Mouse (Mus musculus) intestine, embryonic 14.5 days (tissue): ENCODE measurements around the gene Hhat. TPM values are rescaled to one million over a fixed set of nuclear protein-coding genes. Genes with fewer than 3 reads are reported as not detected.

ENCODE experiments used
- ATAC-seq: fragments of 200-750 bp; cut with Nextera tagmentation; replicated peaks from 2 replicates; pipeline ENCODE4 v1.8.0; 2017; ENCODE audit warnings: low read depth, moderate number of reproducible peaks, moderate TSS enrichment, moderate library complexity; ENCODE audit not compliant: low FRiP score, low TSS enrichment
- DNase-seq: peaks from one replicate; pipeline ENCODE4 v3.0.0-alpha.2; 2018; ENCODE audit warnings: low spot score
- H3K27ac ChIP-seq: fragments of 300-500 bp; sonication (generic); 2 replicates; pipeline ENCODE4 v1.5.1; 2014; ENCODE audit warnings: low read depth, mild to moderate bottlenecking, control low read depth
- H3K27me3 ChIP-seq: fragments of 300-500 bp; sonication (generic); replicated peaks from 2 replicates; pipeline ENCODE4 v1.6.1; 2014; ENCODE audit warnings: low read length, control low read depth; ENCODE audit not compliant: control insufficient read depth, insufficient read depth
- H3K36me3 ChIP-seq: fragments of 300-500 bp; sonication (generic); 2 replicates; pipeline ENCODE4 v1.6.1; 2014; ENCODE audit warnings: low read length, control low read depth; ENCODE audit not compliant: control insufficient read depth, insufficient read depth
- H3K4me1 ChIP-seq: fragments of 300-500 bp; sonication (generic); replicated peaks from 2 replicates; pipeline ENCODE4 v1.6.1; 2014; ENCODE audit warnings: low read length, control low read depth, mixed read lengths; ENCODE audit not compliant: control insufficient read depth, insufficient read depth
- H3K4me2 ChIP-seq: fragments of 300-500 bp; sonication (generic); 2 replicates; pipeline ENCODE4 v1.6.1; 2014; ENCODE audit warnings: low read length
- H3K4me3 ChIP-seq: fragments of 300-500 bp; sonication (generic); 2 replicates; pipeline ENCODE4 v1.5.1; 2014; ENCODE audit warnings: low read depth, low read length, control low read depth, mixed read lengths
- H3K9ac ChIP-seq: fragments of 300-500 bp; sonication (generic); 2 replicates; pipeline ENCODE4 v1.6.1; 2014; ENCODE audit warnings: mild to moderate bottlenecking, low read length
- H3K9me3 ChIP-seq: fragments of 300-500 bp; sonication (generic); 2 replicates; pipeline ENCODE4 v1.6.1; 2016; ENCODE audit warnings: low read length, control low read depth; ENCODE audit not compliant: control insufficient read depth
- WGBS: fragments of 180-500 bp; shearing (Covaris S2); extraction: QIAGEN DNeasy Blood & Tissue Kit; methylation state at CpG from one replicate; pipeline ENCODE4 v1.1.7; 2014; 5-methylcytosine and 5-hydroxymethylcytosine counted together
- polyA plus RNA-seq: library from polyadenylated mRNA; unstranded; fragments of >200 nt; fragmentation: Nextera tagmentation; extraction: Ambion mirVana; gene quantifications from 2 replicates; pipeline ENCODE4 v1.2.1, GENCODE M21; 2014

Gene Hhat
- polyA plus RNA-seq, 1 experiment from 2014 or later = 14.1 TPM

GRCm38 (mm10) chr1:192663092-192663491, 107.9 kb downstream of the Hhat start:
- H3K4me1 ChIP-seq = no peaks in the 10 kb centered on the region
- DNase-seq (no peak), ATAC-seq (no peak)
- H3K27me3 ChIP-seq = no peaks in the 10 kb centered on the region
- 60% methylated on average over 5 of the region's 5 CpGs for WGBS
- H3K9ac ChIP-seq = no peak overlapping the region
- no peak overlapping the region for H3K27ac ChIP-seq
- H3K4me2 ChIP-seq = no peak overlapping the region
- 0 out of 2 replicates have a peak, but pooled peaks cover 4% of the 10 kb centered on the region for H3K36me3 ChIP-seq
- H3K9me3 ChIP-seq = 0 out of 2 replicates have a peak, but pooled peaks cover 3% of the 10 kb centered on the region
- H3K4me3 ChIP-seq = no peak overlapping the region

- H3K4me3 ChIP-seq = no peak overlapping the region
- DNase-seq = no peak
Observed at GRCm38 (mm10) chr1:192661612-192662011, 109.4 kb downstream of the Hhat start.

GRCm38 (mm10) chr1:192657417-192657816, 113.6 kb downstream of the Hhat start:
- H3K27ac ChIP-seq = no peak overlapping the region
- 0 out of 2 replicates have a peak, but pooled peaks cover 3% of the 10 kb centered on the region for H3K9me3 ChIP-seq
- H3K36me3 ChIP-seq = 0 out of 2 replicates have a peak, but pooled peaks cover 4% of the 10 kb centered on the region
- H3K4me3 ChIP-seq = no peak overlapping the region
- H3K27me3 ChIP-seq = no peaks in the 10 kb centered on the region
- DNase-seq (no peak), ATAC-seq (no peak)
- H3K4me1 ChIP-seq = no peaks in the 10 kb centered on the region
- H3K9ac ChIP-seq = no peak overlapping the region
- WGBS = 72% methylated on average over 6 of the region's 6 CpGs
- no peak overlapping the region for H3K4me2 ChIP-seq

More at GRCm38 (mm10) chr1:192661612-192662011, 109.4 kb downstream of the Hhat start:
- Histone ChIP-seq H3K27me3 (no peaks in the 10 kb centered on the region), H3K4me2 (no peak overlapping the region), H3K4me1 (no peaks in the 10 kb centered on the region), H3K27ac (no peak overlapping the region), H3K36me3 (0 out of 2 replicates have a peak, but pooled peaks cover 4% of the 10 kb centered on the region), H3K9me3 (0 out of 2 replicates have a peak, but pooled peaks cover 3% of the 10 kb centered on the region), H3K9ac (no peak overlapping the region)
- ATAC-seq = no peak

- Histone ChIP-seq H3K4me2 (no peak overlapping the region), H3K4me1 (no peaks in the 10 kb centered on the region), H3K9me3 (no peaks in the 10 kb centered on the region), H3K4me3 (no peak overlapping the region), H3K9ac (no peak overlapping the region), H3K27me3 (no peaks in the 10 kb centered on the region), H3K27ac (no peak overlapping the region), H3K36me3 (no peaks in the 10 kb centered on the region)
- DNase-seq = no peak
- ATAC-seq = no peak
- WGBS = 68% methylated on average over 8 of the region's 8 CpGs
Observed at GRCm38 (mm10) chr1:192651981-192652605, 118.9 kb downstream of the Hhat start.

- Histone ChIP-seq H3K27ac (no peak overlapping the region), H3K9ac (no peak overlapping the region), H3K4me2 (no peak overlapping the region), H3K4me3 (no peak overlapping the region), H3K4me1 (no peaks in the 10 kb centered on the region), H3K36me3 (no peaks in the 10 kb centered on the region), H3K27me3 (no peaks in the 10 kb centered on the region), H3K9me3 (no peaks in the 10 kb centered on the region)
- ATAC-seq (no peak), DNase-seq (no peak)
- WGBS = 49% methylated on average over 7 of the region's 7 CpGs
Observed at GRCm38 (mm10) chr1:192650586-192650985, 120.4 kb downstream of the Hhat start.

- no peaks in the 10 kb centered on the region for H3K36me3 ChIP-seq
- DNase-seq (no peak), ATAC-seq (no peak)
- H3K4me3 ChIP-seq = no peak overlapping the region
- H3K9me3 ChIP-seq = no peaks in the 10 kb centered on the region
- no peaks in the 10 kb centered on the region for H3K4me1 ChIP-seq
- no peak overlapping the region for H3K9ac ChIP-seq
- no peak overlapping the region for H3K27ac ChIP-seq
- whole genome bisulfite sequencing = 81% methylated on average over 4 of the region's 4 CpGs
- no peaks in the 10 kb centered on the region for H3K27me3 ChIP-seq
- no peak overlapping the region for H3K4me2 ChIP-seq
Observed at GRCm38 (mm10) chr1:192650023-192650422, 121.0 kb downstream of the Hhat start.

GRCm38 (mm10) chr1:192649233-192649632, 121.8 kb downstream of the Hhat start:
- no peaks in the 10 kb centered on the region for H3K36me3 ChIP-seq
- no peak overlapping the region for H3K9ac ChIP-seq
- H3K9me3 ChIP-seq = no peaks in the 10 kb centered on the region
- no peaks in the 10 kb centered on the region for H3K27me3 ChIP-seq
- DNase-seq = no peak
- no peak for ATAC-seq
- no peak overlapping the region for H3K4me2 ChIP-seq
- WGBS = 73% methylated on average over 3 of the region's 3 CpGs
- no peaks in the 10 kb centered on the region for H3K4me1 ChIP-seq
- no peak overlapping the region for H3K4me3 ChIP-seq
- H3K27ac ChIP-seq = no peak overlapping the region

- Histone ChIP-seq H3K27ac (no peak overlapping the region), H3K36me3 (no peaks in the 10 kb centered on the region), H3K27me3 (no peaks in the 10 kb centered on the region), H3K9me3 (no peaks in the 10 kb centered on the region), H3K4me2 (no peak overlapping the region), H3K4me3 (no peak overlapping the region), H3K9ac (no peak overlapping the region), H3K4me1 (no peaks in the 10 kb centered on the region)
- no peak for ATAC-seq
- no peak for DNase-seq
- WGBS = 78% methylated on average over 2 of the region's 2 CpGs
Observed at GRCm38 (mm10) chr1:192647361-192647760, 123.7 kb downstream of the Hhat start.

- Histone ChIP-seq H3K4me3 (no peak overlapping the region), H3K36me3 (no peaks in the 10 kb centered on the region), H3K27ac (no peak overlapping the region), H3K4me2 (no peak overlapping the region), H3K9ac (no peak overlapping the region), H3K4me1 (no peaks in the 10 kb centered on the region), H3K9me3 (no peaks in the 10 kb centered on the region), H3K27me3 (no peaks in the 10 kb centered on the region)
- 77% methylated on average over 2 of the region's 2 CpGs for WGBS
- DNase-seq (no peak), ATAC-seq (no peak)
Observed at GRCm38 (mm10) chr1:192642126-192642525, 128.9 kb downstream of the Hhat start.
